Mouse (Mus musculus): ENCODE results near the gene Nras.

GRCm38 (mm10) chr3:103056016-103056595 is 2.0 kb upstream of the Nras start:
- TF ChIP-seq POLR2A (IDR thresholded peaks at IDR 0.05; ENCODE audit: low read depth, low read length): no peak
- no peak for TF ChIP-seq CTCF (IDR thresholded peaks at IDR 0.05; ENCODE audit: borderline replicate concordance, insufficient read depth, low read length)

Measured in embryonic fibroblast, embryonic 13.5 days (primary cell).